Mouse (Mus musculus) embryonic facial prominence, embryonic 14.5 days (tissue): Measurements from ENCODE around the gene Prrc2b. TPM values are rescaled to one million over a fixed set of nuclear protein-coding genes. Genes with fewer than 3 reads are reported as not detected.

Source experiments
- ATAC-seq: fragments of 200-750 bp; cut with Nextera tagmentation; 2 replicates; pipeline ENCODE4 v1.8.0; 2017; ENCODE audit warnings: low read depth, moderate number of reproducible peaks, moderate TSS enrichment
- DNase-seq: peaks from one replicate; pipeline ENCODE4 v3.0.0-alpha.2; 2015; ENCODE audit warnings: low spot score
- H3K27ac ChIP-seq: fragments of 300-500 bp; sonication (generic); replicated peaks from 2 replicates; pipeline ENCODE4 v1.5.1; 2014; ENCODE audit warnings: low read depth, mild to moderate bottlenecking, low read length, moderate library complexity
- H3K27me3 ChIP-seq: fragments of 300-500 bp; sonication (generic); replicated peaks from 2 replicates; pipeline ENCODE4 v1.6.1; 2014; ENCODE audit warnings: low read length; ENCODE audit not compliant: control insufficient read depth, insufficient read depth
- H3K36me3 ChIP-seq: fragments of 300-500 bp; sonication (generic); 2 replicates; pipeline ENCODE4 v1.6.1; 2014; ENCODE audit warnings: low read length, mixed read lengths; ENCODE audit not compliant: control insufficient read depth, insufficient read depth
- H3K4me1 ChIP-seq: fragments of 300-500 bp; sonication (generic); 2 replicates; pipeline ENCODE4 v1.6.1; 2014; ENCODE audit warnings: antibody characterized with exemption, low read length; ENCODE audit not compliant: control insufficient read depth, insufficient read depth
- H3K4me2 ChIP-seq: fragments of 300-500 bp; sonication (generic); 2 replicates; pipeline ENCODE4 v1.6.1; 2014; ENCODE audit warnings: low read depth, mild to moderate bottlenecking, low read length, moderate library complexity, mixed read lengths
- H3K4me3 ChIP-seq: fragments of 300-500 bp; sonication (generic); 2 replicates; pipeline ENCODE4 v1.5.1; 2014; ENCODE audit warnings: low read depth, mild to moderate bottlenecking, low read length
- H3K9ac ChIP-seq: fragments of 300-500 bp; sonication (generic); 2 replicates; pipeline ENCODE4 v1.6.1; 2014; ENCODE audit warnings: low read depth, mild to moderate bottlenecking, low read length, moderate library complexity, mixed read lengths
- H3K9me3 ChIP-seq: fragments of 300-500 bp; sonication (generic); 2 replicates; pipeline ENCODE4 v1.6.1; 2016; ENCODE audit warnings: low read length; ENCODE audit not compliant: control insufficient read depth
- WGBS: fragments of 180-500 bp; shearing (Covaris S2); extraction: QIAGEN DNeasy Blood & Tissue Kit; methylation state at CpG from one replicate; pipeline ENCODE4 v1.1.7; 2014; 5-methylcytosine and 5-hydroxymethylcytosine counted together
- polyA plus RNA-seq: library from polyadenylated mRNA; unstranded; fragments of >200 nt; fragmentation: Nextera tagmentation; extraction: Ambion mirVana; gene quantifications from 2 replicates; pipeline ENCODE4 v1.2.1, GENCODE M21; 2014

Prrc2b gene
- polyA plus RNA-seq, 1 experiment from 2014 or later, result 66.0 TPM

GRCm38 (mm10) chr2:32220969-32221368, 70.1 kb downstream of the Prrc2b start:
- Histone ChIP-seq H3K9ac (no peak overlapping the region), H3K4me2 (no peak overlapping the region), H3K4me3 (no peak overlapping the region), H3K9me3 (no peaks in the 10 kb centered on the region), H3K27ac (no peak overlapping the region), H3K4me1 (no peaks in the 10 kb centered on the region), H3K36me3 (peaks cover 100% of the 10 kb centered on the region), H3K27me3 (no peaks in the 10 kb centered on the region)
- ATAC-seq (no peak), DNase-seq (no peak)
- WGBS, result 97% methylated on average over 9 of the region's 10 CpGs

GRCm38 (mm10) chr2:32221577-32221976, 70.7 kb downstream of the Prrc2b start:
- Histone ChIP-seq H3K27me3 (no peaks in the 10 kb centered on the region), H3K9ac (no peak overlapping the region), H3K36me3 (peaks cover 100% of the 10 kb centered on the region), H3K4me1 (no peaks in the 10 kb centered on the region), H3K9me3 (no peaks in the 10 kb centered on the region), H3K4me3 (no peak overlapping the region), H3K4me2 (no peak overlapping the region), H3K27ac (no peak overlapping the region)
- DNase-seq (no peak), ATAC-seq (no peak)
- 89% methylated on average over 7 of the region's 7 CpGs for WGBS

- Histone ChIP-seq H3K4me1 (no peaks in the 10 kb centered on the region), H3K9ac (no peak overlapping the region), H3K9me3 (no peaks in the 10 kb centered on the region), H3K27me3 (no peaks in the 10 kb centered on the region), H3K4me2 (no peak overlapping the region), H3K27ac (no peak overlapping the region), H3K36me3 (peaks cover 100% of the 10 kb centered on the region), H3K4me3 (no peak overlapping the region)
- DNase-seq (no peak), ATAC-seq (no peak)
- WGBS, result 91% methylated on average over 10 of the region's 10 CpGs
Observed at GRCm38 (mm10) chr2:32222057-32222456, 71.2 kb downstream of the Prrc2b start.

GRCm38 (mm10) chr2:32235433-32235832, 84.6 kb downstream of the Prrc2b start:
- peaks cover 13% of the 10 kb centered on the region for H3K4me1 ChIP-seq
- 30% methylated on average over 7 of the region's 7 CpGs for WGBS
- peak overlapping the region; percentile 91 for H3K27ac ChIP-seq
- peaks cover 46% of the 10 kb centered on the region for H3K36me3 ChIP-seq
- DNase-seq (no peak), ATAC-seq (no peak)
- H3K9me3 ChIP-seq, result no peaks in the 10 kb centered on the region
- peak overlapping the region; percentile 63 for H3K4me3 ChIP-seq
- H3K4me2 ChIP-seq, result peak overlapping the region; percentile 90
- peak overlapping the region; percentile 67 for H3K9ac ChIP-seq
- H3K27me3 ChIP-seq, result no peaks in the 10 kb centered on the region

GRCm38 (mm10) chr2:32235886-32236759, 85.2 kb downstream of the Prrc2b start, which contains the start of gene Pomt1:
Gene Pomt1, plus strand, starts transcription at chr2:32236590.
- Histone ChIP-seq H3K27ac (peak within 1 kb of the TSS; percentile 91), H3K4me1 (peaks cover 13% of the 10 kb centered on the region), H3K27me3 (no peaks in the 10 kb centered on the region), H3K4me3 (peak within 1 kb of the TSS; percentile 63), H3K4me2 (peak within 1 kb of the TSS; percentile 90), H3K9me3 (no peaks in the 10 kb centered on the region), H3K36me3 (peaks cover 43% of the 10 kb centered on the region), H3K9ac (peak within 1 kb of the TSS; percentile 67)
- WGBS, result 1% methylated on average over 49 of the region's 54 CpGs
- ATAC-seq (peak; percentile 94), DNase-seq (peak; percentile 97)

GRCm38 (mm10) chr2:32236760-32237487, 86.0 kb downstream of the Prrc2b start:
- ATAC-seq (peak; percentile 44), DNase-seq (peak; percentile 86)
- H3K4me3 ChIP-seq, result peak overlapping the region; percentile 63
- H3K4me1 ChIP-seq, result peaks cover 13% of the 10 kb centered on the region
- peak overlapping the region; percentile 67 for H3K9ac ChIP-seq
- no peaks in the 10 kb centered on the region for H3K27me3 ChIP-seq
- peak overlapping the region; percentile 90 for H3K4me2 ChIP-seq
- H3K27ac ChIP-seq, result peak overlapping the region; percentile 91
- no peaks in the 10 kb centered on the region for H3K9me3 ChIP-seq
- 0% methylated on average over 20 of the region's 20 CpGs for WGBS
- H3K36me3 ChIP-seq, result peaks cover 42% of the 10 kb centered on the region

- Histone ChIP-seq H3K9ac (peak overlapping the region; percentile 67; the same call in 1 of the 2 replicates), H3K36me3 (peaks cover 36% of the 10 kb centered on the region), H3K9me3 (no peaks in the 10 kb centered on the region), H3K27me3 (no peaks in the 10 kb centered on the region), H3K4me2 (peak overlapping the region; percentile 90), H3K4me3 (peak overlapping the region; percentile 63), H3K4me1 (peaks cover 13% of the 10 kb centered on the region), H3K27ac (peak overlapping the region; percentile 91; the same call in 1 of the 2 replicates)
- 39% methylated on average over 4 of the region's 4 CpGs for WGBS
- DNase-seq (no peak), ATAC-seq (no peak)
Observed at GRCm38 (mm10) chr2:32237571-32237970, 86.7 kb downstream of the Prrc2b start.

GRCm38 (mm10) chr2:32238708-32239435, 88.0 kb downstream of the Prrc2b start:
- Histone ChIP-seq H3K4me3 (no peak overlapping the region), H3K36me3 (peaks cover 24% of the 10 kb centered on the region), H3K9ac (no peak overlapping the region), H3K4me2 (no peak overlapping the region), H3K27me3 (no peaks in the 10 kb centered on the region), H3K4me1 (peaks cover 13% of the 10 kb centered on the region), H3K9me3 (no peaks in the 10 kb centered on the region), H3K27ac (no peak overlapping the region)
- ATAC-seq, result no peak
- DNase-seq, result no peak
- WGBS, result 95% methylated on average over 9 of the region's 9 CpGs
